ENCODE assay signal across 20 mouse cellular contexts in genomic region chr5:122959391-122959790, GRCm38 (mm10). TPM values are rescaled to one million over a fixed set of nuclear protein-coding genes. Genes with fewer than 3 reads are reported as not detected.
A peak's percentile ranks its signal among the peaks of the same experiment; 100 is the strongest.
DNase-seq lines count a peak whose midpoint lies in the region; ATAC-seq lines count a peak whose summit lies in the region.
"Had no signal": no experiment of that assay in that cellular context is flagged by ENCODE, and none has a peak within 500 bp of the region (broad histone marks: within the 10 kb centered on the region; RNA-seq: fewer than 3 reads in every experiment).

No protein-coding gene starts in this region.

- H3K4me3 ChIP-seq in midbrain, embryonic 14.5 days (replicated peaks; ENCODE audit: low read depth, low read length): no peak overlapping the region
- H3K4me3 ChIP-seq in midbrain, embryonic 11.5 days (ENCODE audit: low read depth, low read length): no peak overlapping the region
- no peak overlapping the region for H3K4me3 ChIP-seq in forebrain, embryonic 12.5 days (replicated peaks)
- H3K4me3 ChIP-seq in forebrain, embryonic 16.5 days (replicated peaks; ENCODE audit: low read length): no peak overlapping the region
- H3K4me3 ChIP-seq: embryonic facial prominence, embryonic 15.5 days; erythroblast, embryonic 14.5 days; heart, adult 2 months; heart, embryonic 12.5 days; hindbrain, embryonic 10.5 days; intestine, embryonic 15.5 days had no signal

- H3K36me3 ChIP-seq in midbrain, embryonic 14.5 days (ENCODE audit: control insufficient read depth, insufficient read depth, low read length): no peaks in the 10 kb centered on the region
- 0 out of 2 replicates have a peak, but pooled peaks cover 2% of the 10 kb centered on the region for H3K36me3 ChIP-seq in midbrain, embryonic 11.5 days (ENCODE audit: control insufficient read depth, insufficient read depth, low read length)
- H3K36me3 ChIP-seq in forebrain, embryonic 12.5 days (replicated peaks): 0 out of 2 replicates have a peak, but pooled peaks cover 9% of the 10 kb centered on the region
- no peaks in the 10 kb centered on the region for H3K36me3 ChIP-seq in forebrain, embryonic 16.5 days (ENCODE audit: control insufficient read depth, insufficient read depth)
- H3K36me3 ChIP-seq: embryonic facial prominence, embryonic 15.5 days; intestine, embryonic 15.5 days had no signal

- H3K4me1 ChIP-seq in midbrain, embryonic 14.5 days (ENCODE audit: control insufficient read depth, insufficient read depth, low read length): peaks cover 2% of the 10 kb centered on the region; the same call in 1 of the 2 replicates
- H3K4me1 ChIP-seq in midbrain, embryonic 11.5 days (ENCODE audit: control insufficient read depth, insufficient read depth, low read length): peaks cover 2% of the 10 kb centered on the region; the same call in 1 of the 2 replicates
- H3K4me1 ChIP-seq in forebrain, embryonic 12.5 days: peaks cover 22% of the 10 kb centered on the region
- peaks cover 10% of the 10 kb centered on the region for H3K4me1 ChIP-seq in forebrain, embryonic 16.5 days (replicated peaks; ENCODE audit: control insufficient read depth, insufficient read depth, low read length)
- H3K4me1 ChIP-seq: embryonic facial prominence, embryonic 15.5 days; intestine, embryonic 15.5 days had no signal

- H3K4me2 ChIP-seq in midbrain, embryonic 14.5 days (ENCODE audit: low read length): no peak overlapping the region
- H3K4me2 ChIP-seq in midbrain, embryonic 11.5 days: no peak overlapping the region
- H3K4me2 ChIP-seq in forebrain, embryonic 12.5 days: no peak overlapping the region
- H3K4me2 ChIP-seq in forebrain, embryonic 16.5 days (ENCODE audit: low read length): no peak overlapping the region
- H3K4me2 ChIP-seq: embryonic facial prominence, embryonic 15.5 days; heart, embryonic 12.5 days; hindbrain, embryonic 14.5 days; intestine, embryonic 15.5 days had no signal

- DNase-seq in midbrain, embryonic 14.5 days: peak; percentile 37
- DNase-seq in midbrain, embryonic 11.5 days (ENCODE audit: low spot score, missing footprints): no peak
- DNase-seq in urinary bladder, postnatal 4 days (ENCODE audit: low spot score in 2 of 2): no peak
- DNase-seq in urinary bladder, adult 18-20 months (ENCODE audit: low spot score in 2 of 2): no peak
- DNase-seq: adrenal gland, adult 8-10 months; adrenal gland, postnatal 36 days; cerebellum, adult 11 months; cerebellum, adult 9-10 months; embryo, embryonic 11 days; gastrocnemius, postnatal 10 days; heart, adult 2 months; kidney, adult 18-20 months had no signal

- H3K27me3 ChIP-seq in midbrain, embryonic 14.5 days (ENCODE audit: control insufficient read depth, insufficient read depth, low read length): no peaks in the 10 kb centered on the region
- no peaks in the 10 kb centered on the region for H3K27me3 ChIP-seq in midbrain, embryonic 11.5 days (ENCODE audit: control insufficient read depth, insufficient read depth, low read length)
- 0 out of 2 replicates have a peak, but pooled peaks cover 3% of the 10 kb centered on the region for H3K27me3 ChIP-seq in forebrain, embryonic 12.5 days
- H3K27me3 ChIP-seq in forebrain, embryonic 16.5 days (replicated peaks; ENCODE audit: control insufficient read depth, insufficient read depth, low read length): no peaks in the 10 kb centered on the region
- H3K27me3 ChIP-seq: embryonic facial prominence, embryonic 15.5 days; intestine, embryonic 15.5 days had no signal

- no peak for ATAC-seq in midbrain, embryonic 14.5 days (ENCODE audit: low FRiP score, low TSS enrichment)
- no peak for ATAC-seq in midbrain, embryonic 11.5 days (ENCODE audit: low FRiP score)
- ATAC-seq in forebrain, embryonic 12.5 days (ENCODE audit: low FRiP score): no peak
- ATAC-seq in forebrain, embryonic 16.5 days: peak; percentile 43; the same call in 1 of the 2 replicates
- ATAC-seq: intestine, embryonic 15.5 days had no signal

- H3K27ac ChIP-seq in midbrain, embryonic 14.5 days (replicated peaks; ENCODE audit: low read depth, low read length): 0 out of 2 replicates have a peak overlapping the region, but pooled peaks have one; percentile 13
- H3K27ac ChIP-seq in midbrain, embryonic 11.5 days (ENCODE audit: low read depth, low read length): no peak overlapping the region
- H3K27ac ChIP-seq in forebrain, embryonic 12.5 days: peak overlapping the region; percentile 44; the same call in 1 of the 2 replicates
- H3K27ac ChIP-seq in forebrain, embryonic 16.5 days (ENCODE audit: low read length): peak overlapping the region; percentile 45
- H3K27ac ChIP-seq: embryonic facial prominence, embryonic 15.5 days; heart, adult 2 months; hindbrain, embryonic 10.5 days; hindbrain, embryonic 14.5 days; intestine, embryonic 15.5 days had no signal

- H3K9ac ChIP-seq in midbrain, embryonic 14.5 days (replicated peaks; ENCODE audit: low read length): no peak overlapping the region
- H3K9ac ChIP-seq in midbrain, embryonic 11.5 days (ENCODE audit: low read length): no peak overlapping the region
- no peak overlapping the region for H3K9ac ChIP-seq in forebrain, embryonic 12.5 days
- H3K9ac ChIP-seq in forebrain, embryonic 16.5 days (replicated peaks; ENCODE audit: low read depth, low read length): 0 out of 2 replicates have a peak overlapping the region, but pooled peaks have one; percentile 22
- H3K9ac ChIP-seq: embryonic facial prominence, embryonic 15.5 days; heart, embryonic 12.5 days; hindbrain, embryonic 14.5 days; intestine, embryonic 15.5 days had no signal

- no peaks in the 10 kb centered on the region for H3K9me3 ChIP-seq in midbrain, embryonic 14.5 days (ENCODE audit: control insufficient read depth, low read length)
- H3K9me3 ChIP-seq in midbrain, embryonic 11.5 days (ENCODE audit: control insufficient read depth, low read length): no peaks in the 10 kb centered on the region
- H3K9me3 ChIP-seq in forebrain, embryonic 12.5 days: no peaks in the 10 kb centered on the region
- H3K9me3 ChIP-seq in forebrain, embryonic 16.5 days (ENCODE audit: control insufficient read depth, low read length): no peaks in the 10 kb centered on the region
- H3K9me3 ChIP-seq: embryonic facial prominence, embryonic 15.5 days; heart, embryonic 12.5 days; hindbrain, embryonic 10.5 days; intestine, embryonic 15.5 days had no signal

- 63% methylated on average over 11 of the region's 11 CpGs for WGBS in midbrain, embryonic 14.5 days
- WGBS in midbrain, embryonic 11.5 days: 83% methylated on average over 11 of the region's 11 CpGs
- WGBS in forebrain, embryonic 12.5 days: 55% methylated on average over 11 of the region's 11 CpGs
- 27% methylated on average over 11 of the region's 11 CpGs for WGBS in forebrain, embryonic 16.5 days

RNA-seq across cellular contexts. Expression of gene Kdm2b, which starts 30.2 kb away (rescaled TPM):
- 83.3 and 99.9 TPM in 2 replicates for polyA plus RNA-seq in midbrain, embryonic 14.5 days (2014; fragmentation: Nextera tagmentation; extraction: Ambion mirVana)
- 62.4 and 62.8 TPM in 2 replicates for polyA plus RNA-seq in midbrain, embryonic 11.5 days (2014; fragmentation: Nextera tagmentation; extraction: Ambion mirVana)
- 108 and 118 TPM in 2 replicates for polyA plus RNA-seq in forebrain, embryonic 12.5 days (2016; fragmentation: Nextera tagmentation; extraction: Ambion mirVana)
- 157 and 166 TPM in 2 replicates for polyA plus RNA-seq in forebrain, embryonic 16.5 days (2015; fragmentation: Nextera tagmentation; extraction: Ambion mirVana)

RNA-seq across cellular contexts. Expression of gene Orai1, which starts 55.5 kb away (rescaled TPM):
- 12.9 and 14.0 TPM in 2 replicates for polyA plus RNA-seq in midbrain, embryonic 14.5 days (2014; fragmentation: Nextera tagmentation; extraction: Ambion mirVana)
- 8.2 and 10.5 TPM in 2 replicates for polyA plus RNA-seq in midbrain, embryonic 11.5 days (2014; fragmentation: Nextera tagmentation; extraction: Ambion mirVana)
- 10.4 and 11.4 TPM in 2 replicates for polyA plus RNA-seq in forebrain, embryonic 12.5 days (2016; fragmentation: Nextera tagmentation; extraction: Ambion mirVana)
- polyA plus RNA-seq in forebrain, embryonic 16.5 days (2015; fragmentation: Nextera tagmentation; extraction: Ambion mirVana): 13.0 and 13.8 TPM in 2 replicates
